In genomic region chr6:125350231-125350994, GRCm38 (mm10) we compare ENCODE assay signal across 7 mouse cellular contexts. TPM values are rescaled to one million over a fixed set of nuclear protein-coding genes. Genes with fewer than 3 reads are reported as not detected.
DNase-seq lines count a peak whose midpoint lies in the region; ATAC-seq and TF ChIP-seq lines count a peak whose summit lies in the region.

No protein-coding gene starts in this region.

- no peak for TF ChIP-seq POLR2A in ES-Bruce4 (IDR thresholded peaks at IDR 0.05; ENCODE audit: insufficient read depth, low read length)

- H3K27ac ChIP-seq in ES-Bruce4 (ENCODE audit: insufficient read depth, low read length) = no peak overlapping the region
- no peak overlapping the region for H3K27ac ChIP-seq in midbrain, embryonic 14.5 days (replicated peaks; ENCODE audit: low read depth, low read length)

- no peak for TF ChIP-seq EP300 in ES-Bruce4 (IDR thresholded peaks at IDR 0.05; ENCODE audit: insufficient read depth, low read depth, low read length)

- peak overlapping the region; percentile 62 for H3K4me2 ChIP-seq in midbrain, embryonic 14.5 days (ENCODE audit: low read length)

- H3K36me3 ChIP-seq in ES-Bruce4 (ENCODE audit: control insufficient read depth, insufficient read depth, low read length, poor library complexity, severe bottlenecking) = no peaks in the 10 kb centered on the region
- no peaks in the 10 kb centered on the region for H3K36me3 ChIP-seq in midbrain, embryonic 14.5 days (ENCODE audit: control insufficient read depth, insufficient read depth, low read length)

- H3K27me3 ChIP-seq in ES-Bruce4 (ENCODE audit: control insufficient read depth, insufficient read depth, low read length, poor library complexity, severe bottlenecking) = no peaks in the 10 kb centered on the region
- 0 out of 2 replicates have a peak, but pooled peaks cover 6% of the 10 kb centered on the region for H3K27me3 ChIP-seq in midbrain, embryonic 14.5 days (ENCODE audit: control insufficient read depth, insufficient read depth, low read length)

- H3K9me3 ChIP-seq in ES-Bruce4 (replicated peaks; ENCODE audit: control insufficient read depth, insufficient read depth, low read length, poor library complexity, severe bottlenecking) = no peaks in the 10 kb centered on the region
- no peaks in the 10 kb centered on the region for H3K9me3 ChIP-seq in midbrain, embryonic 14.5 days (ENCODE audit: control insufficient read depth, low read length)

- peak; percentile 21 for ATAC-seq in granulocyte monocyte progenitor cell, adult 5-6 weeks (replicated peaks; ENCODE audit: poor library complexity, severe bottlenecking)
- ATAC-seq in midbrain, embryonic 14.5 days (ENCODE audit: low FRiP score, low TSS enrichment) = no peak

- H3K9ac ChIP-seq in ES-Bruce4 (ENCODE audit: low read depth, poor library complexity, severe bottlenecking) = peak overlapping the region; percentile 60
- peak overlapping the region; percentile 37; the same call in 1 of the 2 replicates for H3K9ac ChIP-seq in midbrain, embryonic 14.5 days (replicated peaks; ENCODE audit: low read length)

- no peak for TF ChIP-seq CTCF in ES-Bruce4 (IDR thresholded peaks at IDR 0.05; ENCODE audit: low read depth, low read length)

- intact Hi-C loops in left cerebral cortex, postnatal 10 days (cut with DNase I) = no loop called here

- WGBS in midbrain, embryonic 14.5 days = 8% methylated on average over 20 of the region's 20 CpGs

- peaks cover 5% of the 10 kb centered on the region for H3K4me1 ChIP-seq in ES-Bruce4 (ENCODE audit: control insufficient read depth, insufficient read depth, low read length)
- peaks cover 23% of the 10 kb centered on the region for H3K4me1 ChIP-seq in midbrain, embryonic 14.5 days (ENCODE audit: control insufficient read depth, insufficient read depth, low read length)

- peak overlapping the region; percentile 76 for H3K4me3 ChIP-seq in ES-Bruce4 (ENCODE audit: low read depth, low read length)
- H3K4me3 ChIP-seq in midbrain, embryonic 14.5 days (replicated peaks; ENCODE audit: low read depth, low read length) = peak overlapping the region; percentile 35

- peak; percentile 70 for DNase-seq in adrenal gland, postnatal 10 days
- peak; percentile 43 to 68 for DNase-seq in kidney, postnatal 25 days
- no peak for DNase-seq in midbrain, embryonic 14.5 days
- DNase-seq in B cell, adult 2 months = no peak
- DNase-seq in left cerebral cortex, postnatal 10 days (ENCODE audit: extremely low spot score in 1 of 2, low spot score in 2 of 2) = no peak

RNA-seq across cellular contexts. Expression of gene Tnfrsf1a, which starts 1.3 kb away (rescaled TPM):
- polyA plus RNA-seq in ES-Bruce4 (2011; ENCODE audit: insufficient read depth, insufficient read length, low read depth, missing spikeins) = 13.1 and 19.8 TPM in 2 replicates
- 100 to 1,000 TPM; 168 to 190 TPM for total RNA-seq in adrenal gland, postnatal 10 days (2021)
- total RNA-seq in granulocyte monocyte progenitor cell, adult 5-6 weeks (2014; fragmentation: Nextera tagmentation) = 89.1 and 104 TPM in 2 replicates
- 54.4 and 88.8 TPM in 2 replicates for total RNA-seq in granulocyte monocyte progenitor cell, adult 5-6 weeks (2017)
- 6.8 and 13.4 TPM in 2 replicates for polyA plus RNA-seq in midbrain, embryonic 14.5 days (2014; fragmentation: Nextera tagmentation; extraction: Ambion mirVana)
- 10 to 100 TPM in 1 of 2 experiments, 1 to 10 TPM in 1; 9.4 to 11.8 TPM for total RNA-seq in left cerebral cortex, postnatal 10 days (2021)

RNA-seq across cellular contexts. Expression of gene Scnn1a, which starts 30.0 kb away (rescaled TPM):
- 2.0 and 2.3 TPM in 2 replicates for polyA plus RNA-seq in ES-Bruce4 (2011; ENCODE audit: insufficient read depth, insufficient read length, low read depth, missing spikeins)
- 1 to 10 TPM in 1 of 2 experiments, under 1 TPM in 1; 0.84 to 1.2 TPM for total RNA-seq in adrenal gland, postnatal 10 days (2021)
- 16.2 and 18.9 TPM in 2 replicates for total RNA-seq in granulocyte monocyte progenitor cell, adult 5-6 weeks (2014; fragmentation: Nextera tagmentation)
- 1.4 and 1.8 TPM in 2 replicates for total RNA-seq in granulocyte monocyte progenitor cell, adult 5-6 weeks (2017)
- polyA plus RNA-seq in midbrain, embryonic 14.5 days (2014; fragmentation: Nextera tagmentation; extraction: Ambion mirVana) = 0.51 and 0.76 TPM in 2 replicates
- total RNA-seq in left cerebral cortex, postnatal 10 days (2021) = 1 to 10 TPM; 2.0 to 2.3 TPM

RNA-seq across cellular contexts. Expression of gene Plekhg6, which starts 30.2 kb away (rescaled TPM):
- 2.3 and 2.5 TPM in 2 replicates for polyA plus RNA-seq in ES-Bruce4 (2011; ENCODE audit: insufficient read depth, insufficient read length, low read depth, missing spikeins)
- total RNA-seq in adrenal gland, postnatal 10 days (2021) = under 1 TPM; 0.69 to 0.82 TPM
- total RNA-seq in granulocyte monocyte progenitor cell, adult 5-6 weeks (2014; fragmentation: Nextera tagmentation) = not detected in 2 replicates
- not detected in 2 replicates for total RNA-seq in granulocyte monocyte progenitor cell, adult 5-6 weeks (2017)
- polyA plus RNA-seq in midbrain, embryonic 14.5 days (2014; fragmentation: Nextera tagmentation; extraction: Ambion mirVana) = 0.08 TPM in 1 of 2 replicates, not detected in the other
- total RNA-seq in left cerebral cortex, postnatal 10 days (2021) = under 1 TPM; 0.14 to 0.24 TPM

RNA-seq across cellular contexts. Expression of gene Ltbr, which starts 36.7 kb away (rescaled TPM):
- 8.0 and 9.5 TPM in 2 replicates for polyA plus RNA-seq in ES-Bruce4 (2011; ENCODE audit: insufficient read depth, insufficient read length, low read depth, missing spikeins)
- 10 to 100 TPM; 64.5 to 70.3 TPM for total RNA-seq in adrenal gland, postnatal 10 days (2021)
- total RNA-seq in granulocyte monocyte progenitor cell, adult 5-6 weeks (2014; fragmentation: Nextera tagmentation) = 36.4 and 50.3 TPM in 2 replicates
- 29.9 and 36.3 TPM in 2 replicates for total RNA-seq in granulocyte monocyte progenitor cell, adult 5-6 weeks (2017)
- polyA plus RNA-seq in midbrain, embryonic 14.5 days (2014; fragmentation: Nextera tagmentation; extraction: Ambion mirVana) = 10.2 and 13.9 TPM in 2 replicates
- 1 to 10 TPM; 9.4 to 9.7 TPM for total RNA-seq in left cerebral cortex, postnatal 10 days (2021)

Comparison
In these comparisons a context has a peak if more than half of its experiments do, and no peak if none do; other contexts are left out.
1. DNase-seq: peak in adrenal gland, postnatal 10 days (single experiment) and kidney, postnatal 25 days (2 of 2); none in midbrain, embryonic 14.5 days (single experiment), B cell, adult 2 months (0 of 2) and left cerebral cortex, postnatal 10 days (0 of 2).
2. RNA of gene Tnfrsf1a, which starts 1.3 kb away (total RNA-seq): 168 to 190 TPM in adrenal gland, postnatal 10 days and 54.4 to 104 TPM in granulocyte monocyte progenitor cell, adult 5-6 weeks; 9.4 to 11.8 TPM in left cerebral cortex, postnatal 10 days; every median in the first group is over 4 times any median in the second.